Mouse (Mus musculus) cerebellum, adult 11 months (tissue): ENCODE measurements around the gene Olfr872.
"Not testable (repeated sequence)": the region's sequence is repeated elsewhere in the genome, so short reads cannot be mapped to it uniquely, and the experiment has no call there.

Experiments
- DNase-seq: peaks from one replicate; pipeline ENCODE4 v3.0.0; 2022

The Olfr872 gene

DNA sequence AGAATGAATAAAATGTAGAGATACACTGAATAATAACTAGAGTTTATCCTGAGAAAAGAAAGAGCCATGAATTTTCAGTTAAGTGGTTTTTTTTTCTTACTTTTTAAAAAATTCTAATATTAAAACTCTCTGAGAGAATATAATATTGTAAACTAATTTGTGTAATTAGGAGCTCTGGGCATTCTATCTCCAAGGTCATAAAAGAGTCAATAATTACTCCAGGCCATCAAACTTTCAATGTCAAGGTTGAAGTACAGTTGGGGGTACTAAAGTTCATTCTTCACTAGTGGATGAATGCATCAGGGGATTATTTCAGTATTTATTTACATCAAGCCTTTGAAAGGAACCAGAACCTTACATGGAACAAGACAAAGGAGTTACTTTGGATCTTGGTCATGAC lies at the start of gene Olfr872:
TSS of gene Olfr872 (plus strand) at position 301 of the 400 bp plus-strand sequence.
- no peak for DNase-seq

DNA sequence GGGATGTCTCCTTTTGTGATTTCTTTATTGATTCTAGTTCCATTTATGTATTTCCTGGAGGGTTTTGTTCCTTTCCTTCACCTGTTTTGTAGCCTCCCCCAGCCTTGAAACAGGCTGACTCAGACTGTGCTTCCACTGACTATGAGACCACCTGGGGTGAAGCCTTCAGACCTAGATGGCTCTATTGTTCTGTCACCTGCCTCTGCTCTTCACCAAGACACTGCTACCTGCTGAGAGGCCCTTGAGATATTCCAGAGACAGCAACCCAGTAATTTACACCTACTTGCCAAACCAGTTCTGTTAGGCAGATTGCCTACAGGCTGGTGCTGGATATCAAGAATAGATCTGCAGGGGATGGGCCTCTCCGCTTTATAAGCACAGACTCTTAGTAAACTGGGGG lies 34.8 kb upstream of the Olfr872 start:
- no peak for DNase-seq

DNA sequence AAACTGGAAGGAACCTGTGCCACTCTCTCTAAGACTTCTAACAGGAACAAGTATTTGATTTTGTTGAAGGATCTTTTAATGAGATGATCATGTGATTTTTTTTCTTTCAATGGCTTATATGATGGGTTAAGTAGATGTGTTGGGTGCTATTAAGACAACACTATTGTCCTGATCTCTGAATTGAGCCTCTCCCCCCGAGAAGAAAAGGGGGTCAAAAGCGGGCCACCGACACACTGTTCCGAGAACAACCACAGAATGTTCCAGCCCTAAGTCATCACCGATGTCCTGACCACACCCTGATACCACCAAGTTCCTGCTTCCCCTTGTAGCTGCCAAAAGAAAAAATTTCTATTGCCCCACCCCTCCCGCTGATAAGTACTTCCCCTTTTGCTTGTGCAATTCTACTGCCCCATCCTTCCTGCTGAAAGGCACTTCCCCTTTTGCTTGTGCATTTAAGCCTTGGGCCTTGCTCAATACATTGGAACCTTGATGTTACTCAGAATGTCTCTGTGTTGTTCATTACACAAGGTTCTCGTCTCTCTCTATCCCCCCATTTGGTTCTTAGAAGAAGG lies 33.4 kb upstream of the Olfr872 start:
- not testable (repeated sequence) for DNase-seq

DNA sequence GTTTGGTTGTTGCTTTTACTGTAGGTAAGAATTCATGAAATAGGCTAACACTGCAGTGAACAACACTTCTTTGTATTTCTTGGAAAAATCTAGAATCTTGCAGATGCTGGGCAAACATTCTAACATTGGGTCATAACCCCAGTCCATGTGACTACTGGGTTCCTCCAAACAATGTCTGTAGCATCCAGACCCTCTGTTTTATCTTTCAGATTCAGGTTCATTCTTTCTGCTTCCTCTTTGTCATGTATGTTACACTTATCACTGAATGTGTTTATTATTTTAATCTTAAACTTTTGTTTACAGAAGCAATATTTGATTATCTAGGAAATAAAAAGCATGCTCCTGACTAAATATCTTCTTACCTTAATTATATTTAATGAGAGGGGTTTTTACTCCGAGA lies 26.1 kb upstream of the Olfr872 start:
- no peak for DNase-seq

DNA sequence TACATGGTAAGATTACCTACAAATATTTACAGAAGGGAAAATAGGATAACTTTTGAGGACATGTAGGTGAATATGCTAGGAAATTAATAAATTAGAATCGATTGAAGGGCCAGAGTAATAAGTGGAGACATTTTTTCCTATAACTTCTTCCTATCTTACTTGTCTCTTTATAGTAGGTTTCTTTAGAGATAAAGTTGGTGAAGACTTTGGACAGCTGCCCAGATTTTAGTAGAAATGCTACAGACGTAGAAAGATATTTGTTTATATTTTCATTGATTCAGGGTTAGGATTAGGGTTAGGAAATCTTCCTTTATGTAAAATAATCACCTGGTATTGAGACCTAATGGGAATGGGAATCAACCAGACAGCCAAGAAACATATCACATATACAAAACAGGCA lies 25.4 kb upstream of the Olfr872 start:
- DNase-seq: no peak

DNA sequence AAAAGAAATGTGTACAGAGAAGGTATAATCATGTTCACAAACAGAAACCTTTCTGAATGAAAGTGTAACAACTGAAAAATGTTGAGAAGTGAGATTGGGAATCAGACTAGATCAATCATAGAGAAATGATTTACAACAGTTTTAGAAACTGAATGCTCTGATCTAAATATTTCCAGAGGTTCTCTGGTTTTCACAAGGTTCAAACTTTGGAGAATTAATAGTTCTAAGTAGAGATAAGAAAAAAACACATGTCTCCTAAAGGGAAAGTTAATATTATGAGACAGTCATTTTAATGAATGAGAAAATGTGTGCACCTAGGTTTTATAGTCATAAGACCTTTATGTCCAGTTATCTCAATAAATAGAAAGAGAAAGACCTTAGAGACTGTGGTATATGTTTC lies 25.0 kb upstream of the Olfr872 start, which contains the start of gene Olfr871:
TSS of gene Olfr871 (plus strand) at position 301 of the 400 bp plus-strand sequence.
- DNase-seq: no peak

DNA sequence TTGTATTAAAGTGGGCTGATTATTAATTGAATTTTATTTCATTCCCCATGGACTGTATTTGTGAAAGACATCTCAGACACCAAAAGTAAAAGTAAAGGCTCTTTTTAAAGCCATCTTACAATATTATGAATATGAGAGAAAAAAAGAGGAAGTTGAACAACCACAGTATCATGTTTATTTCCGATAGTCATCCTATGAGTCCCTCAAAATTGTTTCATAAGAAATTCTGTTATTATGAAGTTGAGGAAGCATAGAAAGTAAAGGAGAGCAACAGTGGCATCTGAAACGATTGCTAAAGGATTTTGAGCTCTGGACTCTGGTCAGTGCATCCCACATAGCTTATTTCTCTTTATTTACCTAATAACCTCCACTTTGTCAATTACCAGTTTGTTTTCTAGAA lies 459 bp downstream of the Olfr872 start:
- no peak for DNase-seq

DNA sequence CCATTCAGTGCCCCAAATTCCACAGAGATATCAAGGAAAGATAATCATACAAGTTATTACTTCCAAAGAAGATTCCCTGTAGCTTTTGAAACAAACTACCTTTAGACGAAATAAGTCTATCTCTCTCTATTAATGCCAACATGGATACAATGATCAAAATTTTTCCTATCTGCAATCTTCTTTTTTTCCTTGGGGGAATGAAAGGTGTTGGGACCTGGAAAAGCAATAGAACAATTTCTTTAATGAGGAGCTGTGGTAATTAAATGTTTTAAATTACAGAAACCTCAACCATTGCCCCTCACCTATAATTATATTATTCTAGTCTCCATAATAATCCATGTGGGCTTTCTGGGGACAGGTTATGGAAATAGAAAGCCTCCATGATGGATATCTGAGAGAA lies 45.1 kb downstream of the Olfr872 start, which contains the start of gene Olfr39:
TSS of gene Olfr39 (plus strand) at position 301 of the 400 bp plus-strand sequence.
- DNase-seq: no peak

DNA sequence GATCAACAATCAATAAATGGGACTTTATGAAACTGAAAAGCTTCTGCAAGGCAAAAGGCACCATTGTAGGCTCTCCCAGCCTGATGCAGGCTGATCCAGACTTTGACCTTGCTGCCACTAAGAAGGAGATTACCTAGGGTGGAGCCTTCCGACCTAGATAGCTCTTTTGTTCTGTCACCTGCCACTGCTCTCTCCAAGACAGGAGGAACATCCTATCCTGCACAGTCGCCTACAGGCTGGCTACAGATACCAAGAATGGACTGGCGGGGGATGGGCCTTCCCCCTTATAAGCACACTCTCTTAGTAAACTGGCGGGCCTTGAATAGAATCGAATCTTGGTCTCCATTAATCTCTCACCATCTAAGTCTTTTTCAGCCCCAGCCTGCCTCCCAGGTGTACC lies 58.6 kb downstream of the Olfr872 start:
- DNase-seq: not testable (repeated sequence)

DNA sequence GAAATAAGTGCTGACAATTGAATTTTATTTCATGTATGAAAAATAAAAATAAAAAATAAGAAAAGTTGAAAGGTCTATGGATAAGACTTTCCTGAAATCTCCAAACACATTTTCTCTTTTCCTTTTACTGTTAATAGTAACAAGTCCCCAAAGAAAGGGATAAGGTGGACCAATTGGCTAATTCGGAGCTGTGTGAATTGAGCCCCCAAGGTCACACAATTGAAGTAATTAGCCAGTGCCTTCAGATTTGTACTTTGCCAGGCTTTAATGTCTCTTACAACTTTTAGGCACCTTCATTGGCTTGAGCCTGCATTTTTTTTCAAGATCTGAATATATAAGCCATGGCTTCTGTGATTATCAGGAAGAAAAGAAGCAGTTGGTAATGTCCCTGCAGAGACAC lies 61.3 kb downstream of the Olfr872 start, which contains the start of gene Olfr873:
TSS of gene Olfr873 (plus strand) at position 301 of the 400 bp plus-strand sequence.
- DNase-seq: no peak
